Mouse (Mus musculus): ENCODE results near the gene Rnls.

- TF ChIP-seq POLR2A (IDR thresholded peaks at IDR 0.05; ENCODE audit: low read depth, low read length) (no peak), CTCF (IDR thresholded peaks at IDR 0.05; ENCODE audit: extremely low read depth, insufficient read depth, insufficient read length, insufficient replicate concordance) (no peak)
Measured at GRCm38 (mm10) chr19:33173991-33174390, 218.1 kb downstream of the Rnls start.

Measured in spleen, adult 2 months (tissue).